Mouse (Mus musculus): ENCODE results near the gene Lcn5.
"Not testable (repeated sequence)": the region's sequence is repeated elsewhere in the genome, so short reads cannot be mapped to it uniquely, and the experiment has no call there.

Gene Lcn5

DNA sequence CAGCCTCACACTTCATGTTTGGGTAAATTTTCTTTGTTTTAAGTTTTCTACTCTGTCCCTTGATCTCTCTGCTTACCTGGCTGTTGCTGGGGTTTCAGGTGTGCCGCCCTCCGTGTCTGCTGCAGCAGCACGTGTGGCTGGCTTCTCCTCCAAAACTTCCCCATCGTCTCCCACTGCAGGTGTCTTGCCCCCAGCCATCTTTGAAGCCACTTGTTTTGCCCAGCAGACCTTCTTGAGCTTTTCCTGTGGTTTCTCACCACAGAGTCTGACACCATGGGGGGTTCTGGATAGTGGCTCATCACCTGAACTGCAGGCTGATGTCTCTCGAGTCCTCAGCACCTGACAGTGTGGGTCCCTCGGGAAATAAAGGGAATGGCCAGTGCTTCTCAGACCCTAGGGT lies 21.8 kb downstream of the Lcn5 start:
- no peak for DNase-seq (ENCODE audit: low spot score in 2 of 2)

DNA sequence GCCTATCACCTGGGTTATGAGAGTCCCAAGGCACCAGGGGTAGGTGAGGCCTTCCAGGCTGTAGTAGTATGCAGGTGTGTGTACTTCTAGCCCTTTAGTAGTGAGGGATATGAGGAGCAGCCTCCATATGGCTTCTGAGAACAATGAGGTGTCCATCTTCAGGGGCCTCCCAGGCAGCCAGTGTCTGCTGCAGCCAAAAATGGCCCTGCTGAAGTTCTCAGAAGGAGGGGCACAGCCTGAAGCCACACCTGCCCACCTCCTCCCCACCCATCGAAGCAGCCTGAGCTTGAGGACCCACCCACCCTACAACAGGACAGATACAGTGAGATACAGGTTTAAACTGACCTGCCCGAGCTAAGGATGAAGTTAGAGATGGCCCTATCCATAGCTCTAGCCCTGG lies 24.7 kb downstream of the Lcn5 start, which contains the start of gene Lcn10:
Gene Lcn10, plus strand, starts transcription at position 301 of the 400 bp plus-strand sequence.
- no peak for DNase-seq (ENCODE audit: low spot score in 2 of 2)

DNA sequence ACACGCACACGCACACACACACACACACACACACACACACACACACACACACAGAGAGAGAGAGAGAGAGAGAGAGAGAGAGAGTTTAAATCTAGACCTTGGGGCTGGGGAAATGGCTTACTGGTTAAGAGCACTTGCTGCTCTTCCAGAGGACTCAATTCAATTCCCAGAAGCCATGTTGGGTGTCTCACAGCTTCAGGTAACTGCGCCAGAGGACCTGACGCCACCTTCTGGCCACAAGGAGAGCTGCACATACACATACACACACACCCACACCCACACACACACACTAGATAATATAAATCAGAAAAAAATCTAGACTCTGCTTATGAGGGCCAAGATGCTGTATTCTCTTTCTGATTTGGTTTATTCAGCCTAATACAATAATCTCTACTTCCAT lies 29.2 kb downstream of the Lcn5 start:
- no peak for DNase-seq (ENCODE audit: low spot score in 2 of 2)

DNA sequence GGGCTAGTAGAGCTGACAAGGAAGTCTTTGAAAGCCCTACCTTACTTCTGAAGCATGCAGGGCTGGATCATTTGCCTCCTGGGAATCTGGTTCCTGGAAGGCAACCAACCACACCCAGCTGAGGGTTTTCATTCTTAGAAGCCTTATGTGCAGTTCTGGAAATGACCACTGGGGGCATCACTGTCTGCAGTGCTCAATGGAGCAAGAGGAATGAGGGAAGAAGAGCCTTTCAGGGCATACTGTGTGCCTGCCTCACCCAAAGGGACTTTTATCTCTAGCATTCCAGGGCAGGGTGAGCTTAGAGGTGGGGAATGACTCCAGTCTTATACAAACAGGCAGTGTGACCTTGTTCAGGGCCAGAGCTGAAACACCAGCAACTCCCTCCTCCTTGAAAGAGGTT lies 36.9 kb downstream of the Lcn5 start:
- DNase-seq (ENCODE audit: low spot score in 2 of 2) = peak; percentile 38 to 77

DNA sequence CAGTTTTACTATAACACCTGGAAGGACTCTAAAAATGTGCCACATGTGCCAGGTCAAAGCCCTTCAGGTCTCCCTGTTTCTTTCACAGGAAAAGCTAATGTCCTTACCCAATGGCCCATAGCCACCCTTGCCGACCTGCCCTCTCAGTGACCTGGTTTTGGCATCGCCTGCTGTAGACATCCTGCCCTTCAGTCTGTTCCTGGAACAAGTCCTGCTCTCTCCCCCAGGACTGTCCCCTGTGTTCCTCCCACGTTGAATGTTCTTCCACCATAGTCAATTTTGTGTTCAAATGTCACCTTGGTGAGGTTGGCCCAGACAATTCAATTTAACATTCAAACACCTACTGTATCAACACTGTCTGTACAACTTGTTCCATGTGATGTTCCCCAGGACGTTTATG lies 39.2 kb downstream of the Lcn5 start:
- no peak for DNase-seq (ENCODE audit: low spot score in 2 of 2)

DNA sequence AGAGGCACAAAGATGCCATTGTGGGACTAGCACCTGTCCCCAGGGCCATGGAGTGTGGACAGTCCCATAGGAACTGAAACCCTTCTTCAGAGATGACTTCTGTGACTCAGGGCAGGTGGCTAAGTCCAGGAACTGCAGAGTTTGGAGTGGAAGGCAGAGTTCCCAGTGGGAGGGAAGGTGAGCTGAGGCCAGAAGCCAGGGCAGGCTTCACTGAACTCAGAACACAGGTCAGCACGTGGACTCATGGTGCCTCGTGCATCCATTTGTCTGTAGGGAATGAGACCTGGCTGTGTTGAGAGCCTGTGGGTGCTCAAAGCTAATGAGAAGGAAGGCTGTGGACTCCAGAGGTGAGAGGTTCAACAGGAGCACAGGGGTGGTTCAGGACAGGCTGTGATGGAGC lies 40.9 kb downstream of the Lcn5 start:
- no peak for DNase-seq (ENCODE audit: low spot score in 2 of 2)

DNA sequence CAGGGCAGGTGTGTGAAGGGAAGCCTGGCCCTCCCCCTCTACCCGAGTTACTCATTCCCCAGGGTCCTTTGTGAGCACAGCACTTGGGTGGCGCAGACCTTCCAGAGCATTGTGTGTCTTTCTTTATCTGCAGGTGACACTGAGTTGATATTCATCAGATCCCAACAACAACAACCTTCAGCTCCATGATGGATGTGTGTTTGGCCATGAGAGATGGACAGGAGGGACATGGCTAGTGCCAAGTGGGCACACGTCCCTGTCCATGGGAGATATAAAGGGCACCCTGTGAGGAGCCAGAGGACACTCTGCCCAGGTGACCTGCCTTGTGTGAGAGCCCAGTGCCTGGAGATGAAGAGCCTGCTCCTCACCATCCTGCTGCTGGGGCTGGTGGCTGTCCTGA lies 42.0 kb downstream of the Lcn5 start, which contains the start of gene Obp2a:
Gene Obp2a, plus strand, starts transcription at position 301 of the 400 bp plus-strand sequence.
- not testable (repeated sequence) for DNase-seq (ENCODE audit: low spot score in 2 of 2)

DNA sequence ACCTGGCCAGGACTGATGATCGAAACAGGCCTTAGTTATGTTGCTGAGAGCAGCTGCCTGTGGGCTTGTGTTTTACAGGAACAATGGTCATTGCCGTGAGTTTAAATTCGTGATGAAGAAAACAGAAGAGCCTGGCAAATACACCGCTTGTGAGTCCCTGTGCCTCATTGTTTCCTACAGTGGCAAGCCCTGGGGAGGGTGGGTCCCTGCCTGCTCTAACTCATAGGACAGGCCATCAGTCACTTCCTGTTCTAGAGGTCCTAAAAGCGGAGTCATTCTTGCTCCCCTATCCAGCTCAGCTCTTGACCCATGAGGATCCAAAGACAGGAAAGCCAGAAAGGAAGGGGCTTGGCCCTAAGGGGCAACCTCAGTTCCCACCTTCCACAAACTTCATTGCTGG lies 43.2 kb downstream of the Lcn5 start:
- DNase-seq (ENCODE audit: low spot score in 2 of 2) = no peak

DNA sequence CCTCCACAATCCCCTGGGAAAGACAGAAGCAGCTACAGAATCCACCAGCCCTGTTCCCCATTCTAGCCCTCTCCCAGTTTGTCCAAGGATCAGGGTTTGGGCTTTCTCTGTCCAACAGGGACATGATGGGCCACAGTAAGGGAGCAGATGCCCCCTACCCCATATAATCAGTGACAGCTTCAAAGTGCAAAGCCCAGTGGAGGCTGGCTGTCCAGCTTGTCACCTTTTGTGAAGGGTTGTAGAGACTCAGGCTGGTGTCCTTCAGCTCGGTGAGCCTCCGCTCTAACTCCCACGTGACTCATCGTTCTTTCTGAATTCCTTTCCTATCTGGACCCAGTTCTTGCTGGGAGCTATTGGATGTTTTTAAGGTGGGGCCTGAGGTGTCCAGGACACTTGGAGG lies 46.0 kb downstream of the Lcn5 start:
- DNase-seq (ENCODE audit: low spot score in 2 of 2) = no peak

DNA sequence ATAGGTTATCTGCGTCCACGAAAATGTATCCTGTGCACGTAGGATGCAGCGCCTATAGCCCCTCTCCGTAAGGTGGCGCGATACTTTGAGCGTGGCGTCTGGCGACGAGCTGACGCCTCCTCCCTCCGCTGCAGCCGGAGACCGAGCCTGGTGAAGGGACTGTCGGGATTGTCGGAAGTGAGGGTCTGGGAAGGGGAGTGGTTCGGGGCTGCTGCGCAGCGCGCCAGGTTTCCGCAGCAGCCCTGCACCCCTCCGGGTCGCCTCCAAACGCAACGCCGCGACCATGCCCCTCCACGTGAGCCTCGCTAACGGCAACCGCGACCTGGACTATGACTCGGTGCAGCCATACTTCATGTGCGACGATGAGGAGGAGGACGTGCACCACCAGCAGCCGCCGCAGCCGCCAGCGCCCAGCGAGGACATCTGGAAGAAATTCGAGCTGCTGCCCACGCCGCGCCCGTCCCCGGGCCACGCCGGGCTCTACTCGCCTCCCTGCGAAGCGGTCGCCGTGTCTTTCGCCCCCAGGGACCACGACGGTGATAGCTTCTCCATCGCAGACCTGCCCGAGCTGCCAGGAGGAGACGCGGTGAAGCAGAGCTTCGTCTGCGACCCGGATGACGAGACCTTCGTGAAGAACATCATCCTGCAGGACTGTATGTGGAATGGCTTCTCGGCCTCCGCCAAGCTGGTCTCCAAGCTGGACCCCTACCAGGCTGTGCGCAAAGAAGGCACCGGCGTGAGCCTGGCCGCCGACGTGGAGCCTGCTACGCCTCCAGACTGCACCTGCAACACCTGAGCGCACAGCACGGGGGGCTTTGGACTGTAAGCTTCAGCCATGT lies 49.1 kb downstream of the Lcn5 start, which contains the start of gene Bmyc:
Gene Bmyc, plus strand, starts transcription at position 97 of the 839 bp plus-strand sequence.
- peak; percentile 74 to 76 for DNase-seq (ENCODE audit: low spot score in 2 of 2)

DNA sequence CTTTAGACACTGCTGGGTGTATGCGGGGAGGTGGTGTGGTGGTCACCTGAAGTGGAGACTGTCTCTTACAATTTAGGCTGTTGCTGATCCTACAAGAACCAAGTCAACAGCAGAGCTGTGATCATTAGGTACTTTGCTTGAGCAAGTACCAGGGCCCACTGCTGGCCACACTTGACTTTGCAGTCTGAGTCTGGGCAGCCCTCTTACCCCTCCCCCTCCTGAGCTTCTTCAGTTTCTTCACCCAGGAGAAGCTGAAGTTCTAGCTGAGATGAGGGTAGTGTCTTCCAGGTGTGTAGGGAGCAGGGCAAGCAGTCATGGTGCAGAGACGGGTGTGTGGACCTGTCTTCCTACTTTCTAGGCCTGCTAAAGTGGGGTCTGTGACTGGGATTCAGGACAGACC lies 50.4 kb downstream of the Lcn5 start:
- no peak for DNase-seq (ENCODE audit: low spot score in 2 of 2)

DNA sequence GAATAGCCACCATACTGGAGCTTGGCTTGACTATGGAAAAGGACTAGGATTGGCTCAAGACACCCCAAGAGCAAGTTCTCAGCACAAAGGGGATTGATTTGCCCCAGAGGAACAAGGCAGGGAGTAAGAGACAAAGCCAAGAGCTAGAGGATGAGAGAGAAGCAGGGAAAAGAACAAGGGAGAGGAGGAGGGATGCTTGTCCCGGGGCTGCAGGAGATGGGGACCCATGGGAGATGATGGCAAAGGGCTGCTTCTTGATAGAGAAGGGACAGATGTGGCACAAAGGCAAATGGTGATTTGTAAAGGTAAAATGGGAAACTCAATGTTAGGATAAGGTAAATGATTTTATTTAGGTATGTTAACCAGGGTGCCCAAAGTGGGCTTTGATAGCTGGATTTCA lies 51.3 kb downstream of the Lcn5 start:
- not testable (repeated sequence) for DNase-seq (ENCODE audit: low spot score in 2 of 2)

DNA sequence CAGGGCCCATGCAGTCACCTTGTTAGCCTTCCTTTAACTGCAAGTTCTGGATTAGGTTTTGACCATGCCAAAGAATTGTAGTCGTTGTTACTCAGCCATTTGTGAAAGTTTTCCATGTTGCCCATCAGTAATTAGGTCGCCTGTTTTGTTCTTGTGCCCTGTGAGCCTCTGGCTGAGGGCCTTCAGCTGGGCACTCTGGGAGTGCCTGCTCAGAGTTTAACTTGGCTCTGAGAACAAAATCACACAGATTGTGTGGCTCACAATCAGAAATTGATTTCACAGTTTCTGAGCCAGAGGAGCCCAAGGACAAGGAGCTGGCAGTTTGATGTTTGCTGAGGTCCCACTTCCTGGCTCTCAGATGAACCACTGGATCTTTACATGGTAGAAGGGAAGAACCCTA lies 52.0 kb downstream of the Lcn5 start:
- not testable (repeated sequence) for DNase-seq (ENCODE audit: low spot score in 2 of 2)

Measured in urinary bladder, postnatal 4 days (tissue).